Mouse (Mus musculus): ENCODE measurements around the gene Chn2. TPM values are rescaled to one million over a fixed set of nuclear protein-coding genes. Genes with fewer than 3 reads are reported as not detected.

The Chn2 gene
- total and polyA plus RNA-seq, 2 experiments from 2014 or later, result 33.3 to 49.4 TPM

- ATAC-seq (no peak), DNase-seq (no peak)
- no peak overlapping the region for H3K9ac ChIP-seq
- H3K36me3 ChIP-seq (ENCODE audit: insufficient read depth), result no peaks in the 10 kb centered on the region
- no peak for TF ChIP-seq CTCF (IDR thresholded peaks at IDR 0.05; ENCODE audit: low read depth)
- H3K4me3 ChIP-seq (ENCODE audit: low read depth, low read length), result no peak overlapping the region
- H3K27ac ChIP-seq (ENCODE audit: low read depth, low read length), result no peak overlapping the region
- H3K9me3 ChIP-seq (ENCODE audit: low read length), result no peaks in the 10 kb centered on the region
- no peaks in the 10 kb centered on the region for H3K27me3 ChIP-seq (ENCODE audit: insufficient read depth, low read length)
- H3K4me1 ChIP-seq (ENCODE audit: insufficient read depth), result 0 out of 2 replicates have a peak, but pooled peaks cover 8% of the 10 kb centered on the region
- no peak overlapping the region for H3K4me2 ChIP-seq (ENCODE audit: low read depth)
These were observed 9.0 kb upstream of the Chn2 start for GRCm38 (mm10) chr6:54030351-54030750.

DNA sequence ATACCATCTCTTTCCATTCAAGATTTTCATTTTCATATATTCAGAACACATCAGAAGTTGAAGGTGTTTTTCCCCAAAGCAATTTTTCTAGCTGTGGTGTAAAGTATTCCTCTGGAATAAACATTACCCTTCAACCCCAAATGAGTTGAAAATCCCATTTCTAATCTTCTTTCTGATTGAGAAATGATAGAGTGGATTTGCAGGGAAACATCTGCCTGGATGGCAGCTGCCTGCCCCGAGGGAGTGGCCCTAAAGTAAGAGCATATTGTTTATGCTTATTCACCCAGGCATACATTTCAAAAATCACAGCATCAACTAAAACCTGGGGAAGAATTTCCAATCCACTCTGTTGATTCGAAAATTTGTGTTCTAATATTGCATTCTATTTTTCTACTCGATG, 8.6 kb upstream of the Chn2 start:
- no peak for DNase-seq
- Histone ChIP-seq H3K4me2 (ENCODE audit: low read depth) (no peak overlapping the region), H3K27me3 (ENCODE audit: insufficient read depth, low read length) (no peaks in the 10 kb centered on the region), H3K4me1 (ENCODE audit: insufficient read depth) (0 out of 2 replicates have a peak, but pooled peaks cover 8% of the 10 kb centered on the region), H3K9ac (no peak overlapping the region), H3K36me3 (ENCODE audit: insufficient read depth) (no peaks in the 10 kb centered on the region), H3K9me3 (ENCODE audit: low read length) (no peaks in the 10 kb centered on the region), H3K27ac (ENCODE audit: low read depth, low read length) (no peak overlapping the region), H3K4me3 (ENCODE audit: low read depth, low read length) (no peak overlapping the region)
- TF ChIP-seq CTCF (IDR thresholded peaks at IDR 0.05; ENCODE audit: low read depth), result no peak
- ATAC-seq, result no peak
- 70% methylated on average over 3 of the region's 3 CpGs for WGBS

GRCm38 (mm10) chr6:54034471-54034870, 4.9 kb upstream of the Chn2 start:
- Histone ChIP-seq H3K9me3 (ENCODE audit: low read length) (no peaks in the 10 kb centered on the region), H3K36me3 (ENCODE audit: insufficient read depth) (no peaks in the 10 kb centered on the region), H3K4me3 (ENCODE audit: low read depth, low read length) (no peak overlapping the region), H3K27ac (ENCODE audit: low read depth, low read length) (peak overlapping the region; percentile 0; the same call in 1 of the 2 replicates), H3K4me2 (ENCODE audit: low read depth) (peak overlapping the region; percentile 39), H3K9ac (peak overlapping the region; percentile 31; the same call in 1 of the 2 replicates), H3K4me1 (ENCODE audit: insufficient read depth) (peaks cover 12% of the 10 kb centered on the region), H3K27me3 (ENCODE audit: insufficient read depth, low read length) (no peaks in the 10 kb centered on the region)
- DNase-seq, result peak; percentile 85
- WGBS, result 1% methylated on average over 9 of the region's 9 CpGs
- peak; percentile 70 for ATAC-seq
- peak; percentile 90 for TF ChIP-seq CTCF (IDR thresholded peaks at IDR 0.05; ENCODE audit: low read depth)

- H3K4me2 ChIP-seq (ENCODE audit: low read depth), result no peak overlapping the region
- H3K4me1 ChIP-seq (ENCODE audit: insufficient read depth), result peaks cover 12% of the 10 kb centered on the region
- no peak for DNase-seq
- H3K9ac ChIP-seq, result no peak overlapping the region
- no peak overlapping the region for H3K4me3 ChIP-seq (ENCODE audit: low read depth, low read length)
- no peak for ATAC-seq
- no peak for TF ChIP-seq CTCF (IDR thresholded peaks at IDR 0.05; ENCODE audit: low read depth)
- H3K9me3 ChIP-seq (ENCODE audit: low read length), result no peaks in the 10 kb centered on the region
- H3K36me3 ChIP-seq (ENCODE audit: insufficient read depth), result no peaks in the 10 kb centered on the region
- H3K27ac ChIP-seq (ENCODE audit: low read depth, low read length), result no peak overlapping the region
- 83% methylated on average over 3 of the region's 3 CpGs for WGBS
- no peaks in the 10 kb centered on the region for H3K27me3 ChIP-seq (ENCODE audit: insufficient read depth, low read length)
These were observed 3.8 kb upstream of the Chn2 start for GRCm38 (mm10) chr6:54035548-54035947.

GRCm38 (mm10) chr6:54038866-54039265, 488 bp upstream of the Chn2 start:
- Histone ChIP-seq H3K27me3 (ENCODE audit: insufficient read depth, low read length) (no peaks in the 10 kb centered on the region), H3K4me2 (ENCODE audit: low read depth) (peak overlapping the region; percentile 70), H3K36me3 (ENCODE audit: insufficient read depth) (no peaks in the 10 kb centered on the region), H3K4me3 (ENCODE audit: low read depth, low read length) (peak overlapping the region; percentile 73), H3K27ac (ENCODE audit: low read depth, low read length) (peak overlapping the region; percentile 96), H3K9ac (peak overlapping the region; percentile 93), H3K9me3 (ENCODE audit: low read length) (no peaks in the 10 kb centered on the region), H3K4me1 (ENCODE audit: insufficient read depth) (peaks cover 15% of the 10 kb centered on the region)
- WGBS, result 9% methylated on average over 10 of the region's 10 CpGs
- DNase-seq, result peak; percentile 67
- TF ChIP-seq CTCF (IDR thresholded peaks at IDR 0.05; ENCODE audit: low read depth), result no peak
- no peak for ATAC-seq

DNA sequence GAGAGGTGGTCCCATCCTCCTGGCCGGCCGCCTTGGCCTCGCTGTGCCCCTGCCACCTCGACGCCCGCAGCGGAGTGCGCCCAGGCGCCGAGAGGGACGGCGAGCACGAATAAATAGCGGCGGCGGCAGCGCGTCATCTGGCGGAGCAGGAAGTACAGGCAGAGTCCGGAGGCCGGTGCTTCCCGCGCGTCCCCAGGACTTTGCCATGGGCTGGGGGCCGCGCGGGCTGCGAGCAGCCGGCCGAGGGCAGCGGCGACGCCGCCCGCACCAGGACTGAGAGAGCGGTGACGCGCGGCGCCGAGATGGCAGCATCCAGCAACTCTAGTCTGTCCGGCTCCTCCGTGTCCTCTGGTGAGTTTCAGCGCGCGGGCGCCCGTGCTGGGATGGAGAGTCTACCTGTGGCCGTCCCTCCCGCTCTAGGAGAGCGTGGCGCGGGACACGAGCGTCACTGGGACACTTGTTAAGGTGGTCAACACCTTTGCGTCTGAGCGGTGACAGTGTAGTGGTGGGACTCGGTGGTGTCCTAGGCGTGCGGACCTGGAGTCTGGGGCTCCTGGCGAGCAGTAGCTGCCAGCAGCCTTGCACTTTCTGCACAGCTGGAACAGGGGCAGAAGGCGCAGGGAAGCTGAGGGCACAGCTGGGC, 572 bp downstream of the Chn2 start:
- Histone ChIP-seq H3K36me3 (ENCODE audit: insufficient read depth) (no peaks in the 10 kb centered on the region), H3K27ac (ENCODE audit: low read depth, low read length) (peak overlapping the region; percentile 96), H3K4me2 (ENCODE audit: low read depth) (peak overlapping the region; percentile 70), H3K9ac (peak overlapping the region; percentile 93), H3K4me1 (ENCODE audit: insufficient read depth) (peaks cover 8% of the 10 kb centered on the region), H3K4me3 (ENCODE audit: low read depth, low read length) (peak overlapping the region; percentile 73), H3K27me3 (ENCODE audit: insufficient read depth, low read length) (no peaks in the 10 kb centered on the region), H3K9me3 (ENCODE audit: low read length) (no peaks in the 10 kb centered on the region)
- peak; percentile 67 for ATAC-seq
- peak; percentile 75 for DNase-seq
- no peak for TF ChIP-seq CTCF (IDR thresholded peaks at IDR 0.05; ENCODE audit: low read depth)
- WGBS, result 2% methylated on average over 62 of the region's 62 CpGs

GRCm38 (mm10) chr6:54040448-54040844, 1.1 kb downstream of the Chn2 start:
- no peak for TF ChIP-seq CTCF (IDR thresholded peaks at IDR 0.05; ENCODE audit: low read depth)
- peak overlapping the region; percentile 93 for H3K9ac ChIP-seq
- H3K4me3 ChIP-seq (ENCODE audit: low read depth, low read length), result peak overlapping the region; percentile 73
- ATAC-seq (no peak; the same call in 1 of the 2 replicates), DNase-seq (no peak)
- H3K4me2 ChIP-seq (ENCODE audit: low read depth), result peak overlapping the region; percentile 70
- no peaks in the 10 kb centered on the region for H3K9me3 ChIP-seq (ENCODE audit: low read length)
- WGBS, result 7% methylated on average over 9 of the region's 9 CpGs
- peaks cover 8% of the 10 kb centered on the region for H3K4me1 ChIP-seq (ENCODE audit: insufficient read depth)
- no peaks in the 10 kb centered on the region for H3K27me3 ChIP-seq (ENCODE audit: insufficient read depth, low read length)
- H3K36me3 ChIP-seq (ENCODE audit: insufficient read depth), result no peaks in the 10 kb centered on the region
- H3K27ac ChIP-seq (ENCODE audit: low read depth, low read length), result peak overlapping the region; percentile 96

Measured in forebrain, postnatal 0 days (tissue).